Mouse (Mus musculus): ENCODE results near the gene Ptma. TPM values are rescaled to one million over a fixed set of nuclear protein-coding genes. Genes with fewer than 3 reads are reported as not detected.
"Not testable (repeated sequence)": the region's sequence is repeated elsewhere in the genome, so short reads cannot be mapped to it uniquely, and the experiment has no call there.

Ptma gene
- polyA plus RNA-seq, 1 experiment, result 1,625 TPM

DNA sequence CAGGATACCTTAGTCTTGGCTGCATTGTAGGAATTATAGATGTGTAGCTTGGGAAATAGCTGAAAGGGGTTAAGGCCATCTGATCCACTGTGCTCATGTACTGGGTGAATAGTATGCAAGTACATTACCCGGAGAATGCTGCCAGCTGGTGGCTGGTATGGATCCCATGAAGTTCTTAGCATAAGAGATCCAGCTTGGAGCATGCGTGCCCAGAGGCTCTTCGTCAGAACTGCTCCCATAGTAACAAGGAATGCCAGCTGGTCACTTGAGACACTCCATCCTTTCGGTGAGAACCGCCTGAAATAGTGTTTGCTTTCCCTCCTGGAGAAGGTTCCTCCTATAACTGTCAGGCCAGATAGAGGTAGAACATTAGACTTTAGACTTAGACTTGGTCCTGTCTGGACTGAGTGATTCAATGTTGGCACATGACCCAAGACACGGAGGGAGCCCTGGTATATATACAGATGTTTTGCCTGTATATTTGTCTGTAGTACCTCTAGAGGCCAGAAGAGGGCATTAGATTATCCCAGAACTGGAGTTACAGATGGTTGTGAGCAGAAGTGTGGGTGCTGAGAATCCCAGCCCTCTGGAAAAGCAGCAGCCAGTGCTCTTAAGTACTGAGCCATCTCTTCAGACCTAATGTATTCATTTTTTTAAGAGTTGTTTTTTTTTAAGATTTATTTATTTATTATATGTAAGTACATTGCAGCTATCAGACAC lies 7.0 kb downstream of the Ptma start:
- TF ChIP-seq POLR2A (IDR thresholded peaks at IDR 0.05; ENCODE audit: low read depth, low read length), result no peak
- no peak for TF ChIP-seq CTCF (IDR thresholded peaks at IDR 0.05; ENCODE audit: borderline replicate concordance, insufficient read depth, low read length)
- peaks cover 7% of the 10 kb centered on the region; the same call in 1 of the 2 replicates for H3K4me1 ChIP-seq (ENCODE audit: control insufficient read depth, insufficient read depth, low read length)
- H3K27ac ChIP-seq (ENCODE audit: insufficient read depth, low read length), result no peak overlapping the region
- H3K4me3 ChIP-seq (ENCODE audit: insufficient read depth, low read length), result no peak overlapping the region

DNA sequence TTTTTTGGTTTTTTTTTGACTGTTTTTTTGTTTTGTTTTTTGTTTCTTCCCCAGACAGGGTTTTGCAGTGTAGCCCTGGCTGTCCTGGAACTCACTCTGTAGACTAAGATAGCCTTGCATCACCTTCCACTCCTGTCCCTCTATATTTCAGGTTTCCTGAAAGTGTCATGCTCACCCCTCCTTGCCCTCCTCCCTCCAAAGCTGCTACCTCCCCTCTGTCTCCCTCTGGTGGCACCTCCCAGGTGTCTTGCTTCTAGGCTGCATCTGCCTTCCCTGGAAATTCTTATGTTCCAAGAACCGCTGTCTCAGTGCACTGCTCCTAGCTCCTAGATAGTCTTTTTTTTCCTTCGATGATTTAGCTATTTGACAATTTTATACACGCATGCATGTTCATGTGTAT lies 11.9 kb downstream of the Ptma start:
- Histone ChIP-seq H3K27ac (ENCODE audit: insufficient read depth, low read length) (no peak overlapping the region), H3K4me3 (ENCODE audit: insufficient read depth, low read length) (no peak overlapping the region), H3K4me1 (ENCODE audit: control insufficient read depth, insufficient read depth, low read length) (no peaks in the 10 kb centered on the region)
- TF ChIP-seq POLR2A (IDR thresholded peaks at IDR 0.05; ENCODE audit: low read depth, low read length), result no peak
- peak; percentile 46; the same call in 1 of the 2 replicates for TF ChIP-seq CTCF (IDR thresholded peaks at IDR 0.05; ENCODE audit: borderline replicate concordance, insufficient read depth, low read length)

DNA sequence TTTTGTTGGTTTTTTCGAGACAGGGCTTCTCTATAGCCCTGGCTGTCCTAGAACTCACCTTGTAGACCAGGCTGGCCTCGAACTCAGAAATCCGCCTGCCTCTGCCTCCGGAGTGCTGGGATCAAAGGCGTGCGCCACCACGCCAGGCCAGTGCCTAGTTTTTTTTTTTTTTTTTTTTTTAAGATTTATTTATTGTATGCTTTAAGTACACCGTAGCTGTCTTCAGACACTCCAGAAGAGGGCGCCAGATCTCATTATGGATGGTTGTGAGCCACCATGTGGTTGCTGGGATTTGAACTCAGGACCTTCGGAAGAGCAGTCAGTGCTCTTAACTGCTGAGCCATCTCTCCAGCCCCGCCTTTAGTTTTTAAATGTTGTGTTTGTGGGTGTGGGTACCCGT lies 13.1 kb downstream of the Ptma start:
- not testable (repeated sequence) for H3K27ac ChIP-seq (ENCODE audit: insufficient read depth, low read length); H3K4me3 ChIP-seq (ENCODE audit: insufficient read depth, low read length)

DNA sequence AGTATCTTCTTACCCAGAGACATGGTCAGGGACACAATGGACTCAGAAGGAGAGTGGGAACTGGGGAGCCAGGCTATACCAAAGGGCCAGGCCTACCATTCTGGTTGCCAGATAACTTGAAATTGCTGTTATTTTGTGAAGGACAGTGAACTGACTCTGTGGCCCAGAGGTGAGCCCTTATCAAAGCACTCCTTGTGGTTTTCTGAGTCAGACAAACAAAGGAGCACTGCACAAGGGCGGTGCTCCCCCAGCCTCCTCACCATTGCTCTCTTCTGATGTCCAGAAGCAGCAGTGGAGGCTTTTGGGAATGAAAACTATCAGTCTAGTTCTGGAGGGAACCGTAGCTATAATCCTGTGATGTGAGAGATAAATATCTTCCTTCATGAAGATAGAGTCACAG lies 16.1 kb downstream of the Ptma start:
- no peak for TF ChIP-seq POLR2A (IDR thresholded peaks at IDR 0.05; ENCODE audit: low read depth, low read length)
- no peak for TF ChIP-seq CTCF (IDR thresholded peaks at IDR 0.05; ENCODE audit: borderline replicate concordance, insufficient read depth, low read length)
- Histone ChIP-seq H3K27ac (ENCODE audit: insufficient read depth, low read length) (no peak overlapping the region), H3K4me3 (ENCODE audit: insufficient read depth, low read length) (no peak overlapping the region), H3K4me1 (ENCODE audit: control insufficient read depth, insufficient read depth, low read length) (no peaks in the 10 kb centered on the region)

More for the DNA sequence above, 13.1 kb downstream of the Ptma start:
- not testable (repeated sequence) for H3K4me1 ChIP-seq (ENCODE audit: control insufficient read depth, insufficient read depth, low read length)

DNA sequence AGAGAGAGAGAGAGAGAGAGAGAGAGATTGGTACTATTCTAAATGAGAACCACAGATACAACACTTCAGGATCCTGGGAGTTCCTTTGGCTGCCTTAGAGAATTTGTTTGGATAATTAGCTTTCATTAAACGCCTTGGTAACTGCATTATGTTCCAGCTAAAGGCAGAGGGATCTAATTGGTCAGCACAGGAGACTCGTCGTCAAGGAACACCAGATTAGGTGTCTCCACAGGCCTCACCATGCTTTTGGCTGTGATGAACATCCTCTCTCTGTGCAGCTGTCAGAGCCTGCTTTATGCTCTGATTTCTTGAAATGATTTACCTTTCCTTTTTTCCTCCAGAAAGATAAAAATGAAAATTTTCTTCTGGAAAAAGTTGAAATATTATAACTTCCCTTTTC lies 20.3 kb downstream of the Ptma start:
- Histone ChIP-seq H3K4me3 (ENCODE audit: insufficient read depth, low read length) (no peak overlapping the region), H3K4me1 (ENCODE audit: control insufficient read depth, insufficient read depth, low read length) (no peaks in the 10 kb centered on the region), H3K27ac (ENCODE audit: insufficient read depth, low read length) (no peak overlapping the region)
- TF ChIP-seq CTCF (IDR thresholded peaks at IDR 0.05; ENCODE audit: borderline replicate concordance, insufficient read depth, low read length), result no peak
- TF ChIP-seq POLR2A (IDR thresholded peaks at IDR 0.05; ENCODE audit: low read depth, low read length), result no peak

DNA sequence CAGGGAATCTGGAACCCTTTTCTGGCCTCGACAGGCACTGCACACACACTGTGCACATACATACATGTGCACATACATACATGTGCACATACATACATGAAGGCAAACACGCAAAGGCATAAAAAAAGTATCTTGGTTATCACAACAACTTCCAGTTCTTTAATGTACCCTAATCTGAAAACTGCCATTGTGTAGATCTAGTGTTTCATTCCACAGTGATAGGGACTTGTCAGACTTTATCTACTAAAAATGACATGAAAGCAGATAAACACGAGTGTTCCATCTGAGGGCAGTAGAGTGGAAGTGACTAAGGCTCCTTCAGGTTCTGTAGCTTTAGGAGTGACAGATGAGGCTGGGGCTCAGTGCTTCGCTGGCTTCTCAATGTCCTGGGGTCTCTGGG lies 24.8 kb downstream of the Ptma start:
- TF ChIP-seq POLR2A (IDR thresholded peaks at IDR 0.05; ENCODE audit: low read depth, low read length), result no peak
- TF ChIP-seq CTCF (IDR thresholded peaks at IDR 0.05; ENCODE audit: borderline replicate concordance, insufficient read depth, low read length), result no peak
- H3K27ac ChIP-seq (ENCODE audit: insufficient read depth, low read length), result no peak overlapping the region
- H3K4me1 ChIP-seq (ENCODE audit: control insufficient read depth, insufficient read depth, low read length), result no peaks in the 10 kb centered on the region
- H3K4me3 ChIP-seq (ENCODE audit: insufficient read depth, low read length), result no peak overlapping the region

DNA sequence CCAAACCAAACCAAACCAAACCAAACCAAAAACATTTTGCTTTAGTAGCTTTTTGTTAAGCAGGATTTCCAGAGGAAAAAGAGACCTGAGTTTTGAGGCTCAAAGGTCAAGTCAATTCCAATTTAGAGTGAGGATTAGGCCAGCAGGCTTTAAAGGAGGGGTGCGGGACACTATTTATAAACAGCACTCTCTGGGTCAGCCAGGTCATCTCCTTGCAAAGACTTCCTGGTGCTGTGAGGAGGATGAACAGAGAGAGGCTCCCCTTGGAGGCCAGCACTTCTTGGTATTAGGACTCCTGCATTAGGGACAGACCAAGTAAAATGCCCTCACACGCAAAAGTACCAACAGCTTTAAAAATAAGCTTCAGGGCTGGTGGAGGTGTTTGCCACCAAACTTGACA lies 25.4 kb downstream of the Ptma start:
- H3K27ac ChIP-seq (ENCODE audit: insufficient read depth, low read length), result no peak overlapping the region
- no peak overlapping the region for H3K4me3 ChIP-seq (ENCODE audit: insufficient read depth, low read length)
- H3K4me1 ChIP-seq (ENCODE audit: control insufficient read depth, insufficient read depth, low read length), result no peaks in the 10 kb centered on the region
- TF ChIP-seq CTCF (IDR thresholded peaks at IDR 0.05; ENCODE audit: borderline replicate concordance, insufficient read depth, low read length) (no peak), POLR2A (IDR thresholded peaks at IDR 0.05; ENCODE audit: low read depth, low read length) (no peak)

DNA sequence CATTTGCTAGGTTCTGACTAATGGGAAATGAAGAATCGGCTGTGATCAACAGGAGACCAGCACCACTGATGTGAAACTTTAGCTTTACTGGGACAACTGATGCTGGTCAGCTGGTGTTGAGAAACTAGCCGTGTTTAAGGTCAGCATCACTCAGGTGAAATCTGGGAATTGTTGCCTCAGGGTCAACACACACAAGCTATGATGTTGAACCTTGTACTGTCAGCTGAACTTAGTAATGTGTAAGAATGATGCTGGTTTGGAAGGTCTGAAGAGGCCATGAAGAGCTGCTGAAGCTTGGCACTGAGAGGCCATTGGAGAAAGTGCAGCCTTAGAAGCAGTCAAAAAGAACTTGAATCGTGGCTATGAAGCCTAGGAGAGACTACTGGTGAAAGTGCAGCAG lies 29.1 kb downstream of the Ptma start:
- no peaks in the 10 kb centered on the region for H3K4me1 ChIP-seq (ENCODE audit: control insufficient read depth, insufficient read depth, low read length)
- H3K4me3 ChIP-seq (ENCODE audit: insufficient read depth, low read length), result no peak overlapping the region
- TF ChIP-seq CTCF (IDR thresholded peaks at IDR 0.05; ENCODE audit: borderline replicate concordance, insufficient read depth, low read length) (no peak), POLR2A (IDR thresholded peaks at IDR 0.05; ENCODE audit: low read depth, low read length) (no peak)
- no peak overlapping the region for H3K27ac ChIP-seq (ENCODE audit: insufficient read depth, low read length)

DNA sequence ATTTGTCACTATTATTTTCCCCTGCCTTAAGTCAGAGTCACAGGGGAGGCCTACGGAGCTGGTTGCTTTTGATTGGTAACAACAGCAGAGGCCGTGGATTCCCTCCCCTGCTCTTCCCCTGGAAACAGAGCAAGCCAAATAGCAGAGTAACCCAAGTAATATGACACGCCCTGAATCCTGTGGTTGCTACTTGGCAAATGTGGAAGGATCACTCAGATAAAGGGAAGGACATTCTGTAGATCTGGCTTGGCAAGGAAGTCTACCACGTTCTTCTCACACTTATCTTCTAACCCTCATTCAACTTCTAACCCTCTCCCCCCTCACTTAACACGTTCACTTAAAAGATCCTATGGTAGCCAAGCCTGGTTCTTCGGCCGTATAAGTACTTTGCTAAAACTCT lies 31.3 kb downstream of the Ptma start:
- Histone ChIP-seq H3K4me1 (ENCODE audit: control insufficient read depth, insufficient read depth, low read length) (no peaks in the 10 kb centered on the region), H3K27ac (ENCODE audit: insufficient read depth, low read length) (no peak overlapping the region), H3K4me3 (ENCODE audit: insufficient read depth, low read length) (no peak overlapping the region)
- no peak for TF ChIP-seq POLR2A (IDR thresholded peaks at IDR 0.05; ENCODE audit: low read depth, low read length)
- no peak for TF ChIP-seq CTCF (IDR thresholded peaks at IDR 0.05; ENCODE audit: borderline replicate concordance, insufficient read depth, low read length)

DNA sequence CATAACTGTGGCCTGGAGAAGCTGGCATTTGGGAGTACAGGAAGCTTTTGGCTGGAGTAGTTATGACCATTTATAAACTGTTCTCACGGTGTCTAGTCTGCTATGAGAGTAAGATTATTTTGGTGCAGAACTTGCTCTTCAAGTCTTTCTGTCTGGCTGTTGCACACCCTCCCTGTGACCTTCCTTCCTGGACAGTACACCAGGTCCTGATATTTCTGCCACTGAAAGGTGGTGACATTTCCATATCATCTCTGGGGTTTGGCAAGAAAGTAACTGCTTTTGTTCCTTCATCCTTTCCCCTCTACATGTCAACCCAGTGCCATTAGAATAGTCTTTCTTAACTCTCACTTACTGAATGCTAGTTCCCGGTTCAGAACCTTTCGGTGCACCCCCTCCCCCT lies 32.7 kb downstream of the Ptma start:
- H3K27ac ChIP-seq (ENCODE audit: insufficient read depth, low read length), result no peak overlapping the region
- H3K4me1 ChIP-seq (ENCODE audit: control insufficient read depth, insufficient read depth, low read length), result no peaks in the 10 kb centered on the region
- no peak overlapping the region for H3K4me3 ChIP-seq (ENCODE audit: insufficient read depth, low read length)
- TF ChIP-seq CTCF (IDR thresholded peaks at IDR 0.05; ENCODE audit: borderline replicate concordance, insufficient read depth, low read length) (no peak), POLR2A (IDR thresholded peaks at IDR 0.05; ENCODE audit: low read depth, low read length) (no peak)

DNA sequence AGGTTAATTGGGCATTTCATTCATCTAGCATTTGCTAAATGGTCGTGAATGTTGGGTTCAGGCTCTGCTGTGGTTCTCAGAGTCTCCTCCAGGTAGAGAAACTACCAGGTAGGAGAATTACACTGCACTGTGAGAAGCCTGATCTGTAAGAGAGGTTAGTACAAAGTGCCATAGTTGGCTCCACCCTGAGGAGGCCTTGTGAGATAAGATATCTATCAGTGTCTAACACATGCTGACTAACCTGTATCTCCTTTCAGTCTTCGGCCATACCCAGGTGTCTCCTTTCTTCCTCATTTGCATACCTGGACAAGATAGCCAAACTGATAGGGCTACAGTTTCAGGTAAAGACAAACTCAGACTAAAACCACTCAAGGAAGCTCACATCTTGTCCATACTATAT lies 36.1 kb downstream of the Ptma start:
- H3K4me1 ChIP-seq (ENCODE audit: control insufficient read depth, insufficient read depth, low read length), result no peaks in the 10 kb centered on the region
- H3K4me3 ChIP-seq (ENCODE audit: insufficient read depth, low read length), result no peak overlapping the region
- H3K27ac ChIP-seq (ENCODE audit: insufficient read depth, low read length), result no peak overlapping the region
- TF ChIP-seq POLR2A (IDR thresholded peaks at IDR 0.05; ENCODE audit: low read depth, low read length) (no peak), CTCF (IDR thresholded peaks at IDR 0.05; ENCODE audit: borderline replicate concordance, insufficient read depth, low read length) (no peak)
